Mouse (Mus musculus): Measurements from ENCODE around the gene Gm17359.

GRCm38 (mm10) chr3:79360317-79361101, 24.0 kb downstream of the Gm17359 start:
- TF ChIP-seq POLR2A (IDR thresholded peaks at IDR 0.05; ENCODE audit: low read depth, low read length) (no peak), CTCF (IDR thresholded peaks at IDR 0.05; ENCODE audit: extremely low read depth, insufficient read depth, insufficient read length, insufficient replicate concordance) (no peak)
